Mouse (Mus musculus): ENCODE data around the gene Pts. TPM values are rescaled to one million over a fixed set of nuclear protein-coding genes. Genes with fewer than 3 reads are reported as not detected.

The Pts gene
- total RNA-seq, 2 experiments from 2014 or later = 71.9 to 77.2 TPM

- no peak for DNase-seq (ENCODE audit: low spot score in 2 of 2)
Observed at GRCm38 (mm10) chr9:50533791-50534190, 5.3 kb upstream of the Pts start.

- no peak for DNase-seq (ENCODE audit: low spot score in 2 of 2)
Observed at GRCm38 (mm10) chr9:50533328-50533727, 4.8 kb upstream of the Pts start.

- DNase-seq (ENCODE audit: low spot score in 2 of 2) = no peak
Observed at GRCm38 (mm10) chr9:50530890-50531289, 2.4 kb upstream of the Pts start.

GRCm38 (mm10) chr9:50527860-50528259, 664 bp downstream of the Pts start:
- DNase-seq (ENCODE audit: low spot score in 2 of 2) = no peak

- no peak for DNase-seq (ENCODE audit: low spot score in 2 of 2)
Observed at GRCm38 (mm10) chr9:50525585-50525984, 2.9 kb downstream of the Pts start.

- DNase-seq (ENCODE audit: low spot score in 2 of 2) = no peak
Observed at GRCm38 (mm10) chr9:50524936-50525335, 3.6 kb downstream of the Pts start.

- DNase-seq (ENCODE audit: low spot score in 2 of 2) = no peak
Observed at GRCm38 (mm10) chr9:50522574-50522973, 6.0 kb downstream of the Pts start.

- DNase-seq (ENCODE audit: low spot score in 2 of 2) = no peak
Observed at GRCm38 (mm10) chr9:50521562-50521961, 7.0 kb downstream of the Pts start.

GRCm38 (mm10) chr9:50520748-50521147, 7.8 kb downstream of the Pts start:
- no peak for DNase-seq (ENCODE audit: low spot score in 2 of 2)

GRCm38 (mm10) chr9:50518781-50519180, 9.7 kb downstream of the Pts start:
- no peak for DNase-seq (ENCODE audit: low spot score in 2 of 2)

- DNase-seq (ENCODE audit: low spot score in 2 of 2) = no peak
Observed at GRCm38 (mm10) chr9:50515462-50515861, 13.1 kb downstream of the Pts start.

GRCm38 (mm10) chr9:50507570-50507969, 21.0 kb downstream of the Pts start:
- no peak for DNase-seq (ENCODE audit: low spot score in 2 of 2)

- DNase-seq (ENCODE audit: low spot score in 2 of 2) = no peak
Observed at GRCm38 (mm10) chr9:50505405-50505804, 23.1 kb downstream of the Pts start.

- no peak for DNase-seq (ENCODE audit: low spot score in 2 of 2)
Observed at GRCm38 (mm10) chr9:50502949-50503348, 25.6 kb downstream of the Pts start.

GRCm38 (mm10) chr9:50500974-50501501, 27.5 kb downstream of the Pts start:
- DNase-seq (ENCODE audit: low spot score in 2 of 2) = no peak

- DNase-seq (ENCODE audit: low spot score in 2 of 2) = no peak
Observed at GRCm38 (mm10) chr9:50500467-50500973, 28.0 kb downstream of the Pts start.

- DNase-seq (ENCODE audit: low spot score in 2 of 2) = no peak
Observed at GRCm38 (mm10) chr9:50499781-50500180, 28.7 kb downstream of the Pts start.

GRCm38 (mm10) chr9:50498815-50499214, 29.7 kb downstream of the Pts start:
- no peak for DNase-seq (ENCODE audit: low spot score in 2 of 2)

GRCm38 (mm10) chr9:50497536-50497935, 31.0 kb downstream of the Pts start:
- no peak for DNase-seq (ENCODE audit: low spot score in 2 of 2)

- no peak for DNase-seq (ENCODE audit: low spot score in 2 of 2)
Observed at GRCm38 (mm10) chr9:50497076-50497475, 31.4 kb downstream of the Pts start.

GRCm38 (mm10) chr9:50496546-50496945, 32.0 kb downstream of the Pts start:
- DNase-seq (ENCODE audit: low spot score in 2 of 2) = no peak

GRCm38 (mm10) chr9:50496151-50496505, 32.4 kb downstream of the Pts start:
- no peak for DNase-seq (ENCODE audit: low spot score in 2 of 2)

GRCm38 (mm10) chr9:50495405-50496150, 32.9 kb downstream of the Pts start:
- DNase-seq (ENCODE audit: low spot score in 2 of 2) = no peak

All from adrenal gland, postnatal 4 days (tissue).